Mouse (Mus musculus) limb, embryonic 11.5 days (tissue): ENCODE data around the gene Ddx39b. TPM values are rescaled to one million over a fixed set of nuclear protein-coding genes. Genes with fewer than 3 reads are reported as not detected.
A peak's percentile ranks its signal among the peaks of the same experiment; 100 is the strongest.

ENCODE experiments used
- ATAC-seq: fragments of 200-750 bp; cut with Nextera tagmentation; 2 replicates; pipeline ENCODE4 v1.8.0; 2017; ENCODE audit warnings: low read depth; ENCODE audit not compliant: insufficient number of reproducible peaks, low FRiP score, low TSS enrichment
- DNase-seq: peaks from one replicate; pipeline ENCODE4 v3.0.0-alpha.2; 2015; ENCODE audit warnings: low spot score
- H3K27ac ChIP-seq: fragments of 300-500 bp; sonication (generic); replicated peaks from 2 replicates; pipeline ENCODE4 v1.5.1; 2014; ENCODE audit warnings: low read depth, mild to moderate bottlenecking, low read length
- H3K27me3 ChIP-seq: fragments of 300-500 bp; sonication (generic); 2 replicates; pipeline ENCODE4 v1.6.1; 2014; ENCODE audit warnings: mild to moderate bottlenecking, low read length, mixed read lengths; ENCODE audit not compliant: control insufficient read depth, insufficient read depth
- H3K36me3 ChIP-seq: fragments of 300-500 bp; sonication (generic); 2 replicates; pipeline ENCODE4 v1.6.1; 2014; ENCODE audit warnings: mild to moderate bottlenecking, low read length, moderate library complexity, mixed read lengths; ENCODE audit not compliant: control insufficient read depth, insufficient read depth
- H3K4me1 ChIP-seq: fragments of 300-500 bp; sonication (generic); 2 replicates; pipeline ENCODE4 v1.6.1; 2014; ENCODE audit warnings: low read length, mixed read lengths; ENCODE audit not compliant: control insufficient read depth, insufficient read depth
- H3K4me2 ChIP-seq: fragments of 300-500 bp; sonication (generic); 2 replicates; pipeline ENCODE4 v1.6.1; 2014; ENCODE audit warnings: low read depth, mild to moderate bottlenecking, moderate library complexity; ENCODE audit not compliant: severe bottlenecking
- H3K4me3 ChIP-seq: fragments of 300-500 bp; sonication (generic); 2 replicates; pipeline ENCODE4 v1.5.1; 2014; ENCODE audit warnings: low read depth, low read length
- H3K9ac ChIP-seq: fragments of 300-500 bp; sonication (generic); 2 replicates; pipeline ENCODE4 v1.6.1; 2014; ENCODE audit warnings: mild to moderate bottlenecking, low read length
- H3K9me3 ChIP-seq: fragments of 300-500 bp; sonication (generic); 2 replicates; pipeline ENCODE4 v1.6.1; 2016; ENCODE audit warnings: low read length; ENCODE audit not compliant: control insufficient read depth
- WGBS: fragments of 180-500 bp; shearing (Covaris S2); extraction: QIAGEN DNeasy Blood & Tissue Kit; methylation state at CpG from one replicate; pipeline ENCODE4 v1.1.7; 2014; 5-methylcytosine and 5-hydroxymethylcytosine counted together
- polyA plus RNA-seq: library from polyadenylated mRNA; unstranded; fragments of >200 nt; fragmentation: Nextera tagmentation; extraction: Ambion mirVana; gene quantifications from 2 replicates; pipeline ENCODE4 v1.2.1, GENCODE M21; 2014

Gene Ddx39b
- polyA plus RNA-seq, 1 experiment from 2014 or later, result 739 TPM

DNA sequence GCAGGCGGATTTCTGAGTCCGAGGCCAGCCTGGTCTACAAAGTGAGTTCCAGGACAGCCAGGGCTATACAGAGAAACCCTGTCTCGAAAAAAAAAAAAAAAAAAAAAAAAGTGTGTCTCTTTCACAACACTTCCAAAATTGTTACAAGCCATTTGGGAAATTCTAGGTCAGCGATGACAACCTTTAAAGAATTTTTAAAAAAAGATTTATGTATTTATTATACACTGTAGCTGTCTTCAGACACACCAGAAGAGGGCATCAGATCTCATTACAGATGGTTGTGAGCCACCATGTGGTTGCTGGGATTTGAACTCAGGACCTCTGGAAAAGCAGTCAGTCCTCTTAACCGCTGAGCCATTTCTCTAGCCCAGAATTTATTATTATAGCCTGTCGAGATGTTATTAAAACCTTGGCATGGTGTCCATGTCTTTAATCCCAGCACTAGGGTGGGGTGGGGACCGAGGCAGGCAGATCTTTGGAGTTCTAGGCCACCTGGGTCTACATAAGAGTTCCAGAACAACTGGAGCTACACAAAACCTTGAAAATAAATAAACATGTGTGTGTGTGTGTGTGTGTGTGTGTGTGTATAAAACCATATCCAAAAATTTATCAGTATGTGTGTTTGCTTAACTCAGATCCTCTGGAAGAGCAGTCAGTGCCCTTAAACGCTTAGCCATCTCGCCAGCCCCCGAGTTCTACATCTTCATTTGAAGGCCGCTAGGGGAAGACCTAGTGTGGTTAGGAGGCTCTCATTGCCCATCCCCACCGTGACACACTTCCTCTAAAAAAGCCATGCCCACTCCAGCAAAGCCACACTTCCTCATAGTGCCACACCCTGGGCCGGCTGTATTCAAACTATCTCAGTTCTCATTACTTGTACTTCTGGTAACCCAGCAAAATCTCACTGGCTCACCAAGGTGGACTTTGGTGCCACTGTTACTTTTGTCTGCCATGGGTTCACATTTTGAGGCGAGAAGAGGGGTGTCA is 17.2 kb downstream of the Ddx39b start:
- no peak for ATAC-seq
- Histone ChIP-seq H3K9ac (no peak overlapping the region), H3K27me3 (peaks cover 19% of the 10 kb centered on the region), H3K27ac (no peak overlapping the region), H3K4me3 (no peak overlapping the region), H3K36me3 (peaks cover 7% of the 10 kb centered on the region), H3K4me2 (no peak overlapping the region), H3K9me3 (no peaks in the 10 kb centered on the region), H3K4me1 (no peaks in the 10 kb centered on the region)
- no peak for DNase-seq
- 61% methylated on average over 13 of the region's 14 CpGs for WGBS

GRCm38 (mm10) chr17:35259621-35260020 is 18.1 kb downstream of the Ddx39b start:
- no peaks in the 10 kb centered on the region for H3K36me3 ChIP-seq
- no peak for ATAC-seq
- H3K4me2 ChIP-seq, result no peak overlapping the region
- peaks cover 27% of the 10 kb centered on the region for H3K27me3 ChIP-seq
- 79% methylated on average over 4 of the region's 4 CpGs for WGBS
- no peak overlapping the region for H3K4me3 ChIP-seq
- H3K4me1 ChIP-seq, result no peaks in the 10 kb centered on the region
- DNase-seq, result no peak
- no peak overlapping the region for H3K27ac ChIP-seq
- no peaks in the 10 kb centered on the region for H3K9me3 ChIP-seq
- H3K9ac ChIP-seq, result no peak overlapping the region

- ATAC-seq (no peak), DNase-seq (no peak)
- H3K36me3 ChIP-seq, result no peaks in the 10 kb centered on the region
- no peak overlapping the region for H3K4me2 ChIP-seq
- H3K27me3 ChIP-seq, result peaks cover 31% of the 10 kb centered on the region
- WGBS, result 76% methylated on average over 13 of the region's 13 CpGs
- H3K27ac ChIP-seq, result no peak overlapping the region
- H3K9me3 ChIP-seq, result no peaks in the 10 kb centered on the region
- no peaks in the 10 kb centered on the region for H3K4me1 ChIP-seq
- no peak overlapping the region; the same call in 1 of the 2 replicates for H3K4me3 ChIP-seq
- no peak overlapping the region for H3K9ac ChIP-seq
These were observed 20.1 kb downstream of the Ddx39b start for GRCm38 (mm10) chr17:35261651-35262050.

DNA sequence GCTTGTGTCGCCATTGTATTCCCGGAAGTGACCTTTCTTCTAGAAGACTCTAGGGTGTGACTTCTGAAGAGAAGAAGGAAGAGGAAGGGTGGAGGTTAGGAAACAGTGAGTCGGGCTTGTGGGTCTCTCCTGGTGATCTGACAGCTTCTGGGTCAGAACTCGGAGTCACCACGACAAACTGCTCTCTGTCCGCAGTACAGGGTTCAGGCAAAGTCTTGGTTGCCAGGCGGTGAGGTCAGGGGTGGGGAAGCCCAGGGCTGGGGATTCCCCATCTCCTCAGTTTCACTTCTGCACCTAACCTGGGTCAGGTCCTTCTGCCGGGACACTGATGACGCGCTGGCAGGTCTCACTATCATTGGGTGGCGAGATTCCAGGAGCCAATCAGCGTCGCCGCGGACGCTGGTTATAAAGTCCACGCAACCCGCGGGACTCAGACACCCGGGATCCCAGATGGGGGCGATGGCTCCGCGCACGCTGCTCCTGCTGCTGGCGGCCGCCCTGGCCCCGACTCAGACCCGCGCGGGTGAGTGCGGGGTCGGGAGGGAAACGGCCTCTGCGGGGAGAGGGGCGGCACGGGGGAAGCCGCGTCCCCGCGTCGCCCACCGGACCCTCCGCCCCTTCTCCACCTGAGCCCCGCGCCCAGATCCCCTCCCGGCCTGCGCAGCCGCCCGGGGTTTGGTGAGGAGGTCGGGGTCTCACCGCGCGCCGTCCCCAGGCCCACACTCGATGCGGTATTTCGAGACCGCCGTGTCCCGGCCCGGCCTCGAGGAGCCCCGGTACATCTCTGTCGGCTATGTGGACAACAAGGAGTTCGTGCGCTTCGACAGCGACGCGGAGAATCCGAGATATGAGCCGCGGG is 21.3 kb downstream of the Ddx39b start, which contains the start of gene H2-D1:
H2-D1 (plus strand) TSS at position 67 of the 859 bp plus-strand sequence.
- Histone ChIP-seq H3K27me3 (peaks cover 31% of the 10 kb centered on the region), H3K27ac (no peak within 1 kb of the TSS)

GRCm38 (mm10) chr17:35263523-35263883 is 22.0 kb downstream of the Ddx39b start:
- peak; percentile 39 for DNase-seq

More for the DNA sequence above, 21.3 kb downstream of the Ddx39b start, which contains the start of gene H2-D1:
- WGBS, result 2% methylated on average over 60 of the region's 73 CpGs
- no peaks in the 10 kb centered on the region for H3K4me1 ChIP-seq
- H3K36me3 ChIP-seq, result no peaks in the 10 kb centered on the region
- H3K4me2 ChIP-seq, result peak within 1 kb of the TSS; percentile 95
- ATAC-seq, result peak; percentile 89
- peak within 1 kb of the TSS; percentile 47; the same call in 1 of the 2 replicates for H3K9ac ChIP-seq
- no peaks in the 10 kb centered on the region for H3K9me3 ChIP-seq
- DNase-seq, result peak; percentile 92
- H3K4me3 ChIP-seq, result peak within 1 kb of the TSS; percentile 60

GRCm38 (mm10) chr17:35267399-35268086 is 26.0 kb downstream of the Ddx39b start:
- no peak overlapping the region for H3K4me2 ChIP-seq
- no peak overlapping the region for H3K9ac ChIP-seq
- H3K4me3 ChIP-seq, result no peak overlapping the region
- DNase-seq (no peak), ATAC-seq (no peak)
- H3K9me3 ChIP-seq, result no peaks in the 10 kb centered on the region
- H3K27ac ChIP-seq, result no peak overlapping the region
- H3K4me1 ChIP-seq, result no peaks in the 10 kb centered on the region
- H3K36me3 ChIP-seq, result no peaks in the 10 kb centered on the region
- 57% methylated on average over 1 of the region's 1 CpGs for WGBS
- peaks cover 21% of the 10 kb centered on the region for H3K27me3 ChIP-seq

More at GRCm38 (mm10) chr17:35263523-35263883, 22.0 kb downstream of the Ddx39b start:
- under 1% methylated on average over 31 of the region's 31 CpGs for WGBS
- peaks cover 31% of the 10 kb centered on the region for H3K27me3 ChIP-seq
- peak overlapping the region; percentile 95 for H3K4me2 ChIP-seq
- peak overlapping the region; percentile 47; the same call in 1 of the 2 replicates for H3K9ac ChIP-seq
- H3K9me3 ChIP-seq, result no peaks in the 10 kb centered on the region
- peak overlapping the region; percentile 60 for H3K4me3 ChIP-seq
- no peak for ATAC-seq
- H3K27ac ChIP-seq, result no peak overlapping the region
- H3K36me3 ChIP-seq, result no peaks in the 10 kb centered on the region
- no peaks in the 10 kb centered on the region for H3K4me1 ChIP-seq

GRCm38 (mm10) chr17:35269653-35270347 is 28.3 kb downstream of the Ddx39b start:
- Histone ChIP-seq H3K27ac (no peak overlapping the region), H3K4me1 (no peaks in the 10 kb centered on the region), H3K4me3 (no peak overlapping the region), H3K4me2 (no peak overlapping the region), H3K9ac (no peak overlapping the region), H3K27me3 (0 out of 2 replicates have a peak, but pooled peaks cover 4% of the 10 kb centered on the region), H3K9me3 (no peaks in the 10 kb centered on the region), H3K36me3 (no peaks in the 10 kb centered on the region)
- 21% methylated on average over 3 of the region's 3 CpGs for WGBS
- no peak for ATAC-seq
- peak; percentile 85 for DNase-seq
